Comparison of ENCODE assay signal across 10 mouse cellular contexts in the genomic region with DNA sequence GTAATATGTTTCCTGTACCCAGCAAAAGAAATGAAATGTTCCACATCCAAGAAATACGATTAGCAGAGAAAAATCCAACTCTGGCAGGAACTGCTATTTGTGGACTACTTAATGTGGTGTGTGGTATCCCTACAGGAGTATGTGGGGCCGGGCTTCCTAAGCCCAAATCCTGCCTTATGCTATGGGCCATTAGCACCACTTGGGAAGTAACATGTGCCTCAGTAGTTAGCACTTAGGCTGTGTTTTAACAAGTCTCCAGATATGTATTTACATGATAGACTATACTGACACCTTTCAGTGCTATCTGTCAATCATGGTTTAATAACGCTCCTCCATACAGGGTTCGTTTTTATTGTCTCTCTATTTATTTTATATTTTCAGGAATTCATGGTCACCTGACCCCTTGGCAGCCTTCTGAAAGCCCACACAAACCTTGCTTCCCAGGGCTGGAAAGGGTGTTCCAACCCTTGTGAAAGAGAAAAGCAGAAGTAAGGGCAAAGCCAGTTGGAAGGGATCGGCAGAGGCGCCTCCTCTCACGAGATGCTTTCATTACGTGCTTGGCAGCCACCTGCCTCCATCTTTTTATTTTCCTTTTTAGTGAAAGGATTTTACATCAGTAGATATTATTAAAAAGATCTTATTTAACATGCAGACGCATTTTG.
DNase-seq lines count a peak whose midpoint lies in the region; ATAC-seq and TF ChIP-seq lines count a peak whose summit lies in the region.
"Had no signal": no experiment of that assay in that cellular context is flagged by ENCODE, and none has a peak within 500 bp of the region (broad histone marks: within the 10 kb centered on the region; RNA-seq: fewer than 3 reads in every experiment).

No protein-coding gene starts in this region.

- 61% methylated on average over 9 of the region's 9 CpGs for WGBS in limb, embryonic 14.5 days

- no peak for TF ChIP-seq EP300 in MEL (IDR thresholded peaks at IDR 0.05; ENCODE audit: low read depth in 1 of 2, low read length in 2 of 2)

- TF ChIP-seq RAD21 in MEL (IDR thresholded peaks at IDR 0.05; ENCODE audit: low read depth, low read length) = no peak

- DNase-seq in layer of hippocampus, adult 2 months (ENCODE audit: low spot score in 2 of 2) = no peak
- no peak for DNase-seq in layer of hippocampus, adult 9-11 months
- DNase-seq in MEL (ENCODE audit: low read depth, low spot score) = peak; percentile 54
- DNase-seq in brain, embryonic 14.5 days (ENCODE audit: low read depth) = peak; percentile 80
- no peak for DNase-seq in limb, embryonic 14.5 days (ENCODE audit: low spot score)
- no peak for DNase-seq in right cerebral cortex, adult 18-20 months
- DNase-seq in thymus, postnatal 0 days (ENCODE audit: low spot score) = no peak
- DNase-seq: kidney, adult 18-20 months; lung, embryonic 14.5 days; thymus, postnatal 36 days had no signal

- no peak for TF ChIP-seq CTCF in layer of hippocampus, adult 2 months (conservative IDR thresholded peaks at IDR 0.05)
- TF ChIP-seq CTCF in MEL (IDR thresholded peaks at IDR 0.05 in 2 of 3, conservative IDR thresholded peaks at IDR 0.05 in 1 of 3; ENCODE audit: control insufficient read depth in 1 of 3, insufficient read depth in 1 of 3, low read depth in 2 of 3, low read length in 3 of 3, poor library complexity in 1 of 3, severe bottlenecking in 1 of 3) = no peak
- TF ChIP-seq CTCF in brain, embryonic 14.5 days (IDR thresholded peaks at IDR 0.05; ENCODE audit: borderline replicate concordance, extremely low read depth, insufficient read depth, insufficient read length) = no peak

- peaks cover 15 to 40% of the 10 kb centered on the region in 2 experiments for H3K36me3 ChIP-seq in MEL (ENCODE audit: control insufficient read depth in 1 of 2, insufficient read depth in 2 of 2, low read length in 2 of 2)
- H3K36me3 ChIP-seq in limb, embryonic 14.5 days (ENCODE audit: control insufficient read depth, insufficient read depth, low read length) = peaks cover 5% of the 10 kb centered on the region; the same call in 1 of the 2 replicates

- H3K4me2 ChIP-seq in limb, embryonic 14.5 days (replicated peaks; ENCODE audit: low read depth, low read length, severe bottlenecking) = no peak overlapping the region
- H3K4me2 ChIP-seq: lung, embryonic 14.5 days had no signal

- H3K9me3 ChIP-seq in MEL (replicated peaks; ENCODE audit: insufficient read depth, low read length) = no peaks in the 10 kb centered on the region
- no peaks in the 10 kb centered on the region for H3K9me3 ChIP-seq in limb, embryonic 14.5 days (ENCODE audit: control insufficient read depth, low read length)

- peaks cover 34% of the 10 kb centered on the region for H3K79me2 ChIP-seq in MEL (ENCODE audit: control insufficient read depth, insufficient read depth, low read length, poor library complexity)

- peak overlapping the region; percentile 42 for H3K4me3 ChIP-seq in layer of hippocampus, adult 2 months
- H3K4me3 ChIP-seq in MEL (ENCODE audit: control insufficient read depth in 1 of 2, insufficient read depth in 1 of 2, low read depth in 2 of 2, low read length in 2 of 2) = no peak overlapping the region; a peak in 1 of 4 replicates
- no peak overlapping the region for H3K4me3 ChIP-seq in limb, embryonic 14.5 days (replicated peaks; ENCODE audit: low read length)

- peak overlapping the region; percentile 93 for H3K27ac ChIP-seq in layer of hippocampus, adult 2 months
- H3K27ac ChIP-seq in MEL (ENCODE audit: control insufficient read depth, low read depth, low read length) = no peak overlapping the region
- no peak overlapping the region for H3K27ac ChIP-seq in limb, embryonic 14.5 days (replicated peaks; ENCODE audit: low read depth, low read length)

- peak; percentile 40; the same call in 1 of the 2 replicates for ATAC-seq in limb, embryonic 14.5 days (ENCODE audit: low FRiP score, low read depth)

- no peak overlapping the region for H3K9ac ChIP-seq in MEL (ENCODE audit: control insufficient read depth, low read depth, low read length, poor library complexity, severe bottlenecking)
- H3K9ac ChIP-seq in limb, embryonic 14.5 days (ENCODE audit: low read depth, low read length, severe bottlenecking) = no peak overlapping the region
- H3K9ac ChIP-seq: lung, embryonic 14.5 days had no signal

- H3K4me1 ChIP-seq in MEL (ENCODE audit: control insufficient read depth in 1 of 2, insufficient read depth in 2 of 2, low read length in 2 of 2) = peaks cover 18 to 19% of the 10 kb centered on the region in 2 experiments
- H3K4me1 ChIP-seq in limb, embryonic 14.5 days (ENCODE audit: control insufficient read depth, insufficient read depth, low read length) = peaks cover 12% of the 10 kb centered on the region

- no peaks in the 10 kb centered on the region for H3K27me3 ChIP-seq in MEL (ENCODE audit: control insufficient read depth in 1 of 2, insufficient read depth in 2 of 2, low read length in 2 of 2)
- H3K27me3 ChIP-seq in limb, embryonic 14.5 days (ENCODE audit: control insufficient read depth, insufficient read depth, low read length) = no peaks in the 10 kb centered on the region

- 0 out of 4 replicates have a peak, but pooled peaks of 1 of the 2 experiments have one; percentile 1 for TF ChIP-seq POLR2A in MEL (IDR thresholded peaks at IDR 0.05; ENCODE audit: control insufficient read depth in 1 of 2, insufficient read depth in 1 of 2, low read depth in 1 of 2, low read length in 2 of 2, poor library complexity in 1 of 2)
- TF ChIP-seq POLR2A in brain, embryonic 14.5 days (IDR thresholded peaks at IDR 0.05; ENCODE audit: borderline replicate concordance, extremely low read depth, insufficient read depth, insufficient read length, poor library complexity, severe bottlenecking) = no peak
- no peak for TF ChIP-seq POLR2A in limb, embryonic 14.5 days (IDR thresholded peaks at IDR 0.05; ENCODE audit: borderline replicate concordance, extremely low read depth, insufficient read depth, insufficient read length)

TF ChIP-seq in MEL, 35 proteins besides CTCF, POLR2A, EP300 and RAD21:
- TF ChIP-seq USF1 (IDR thresholded peaks at IDR 0.05; ENCODE audit: low read depth, low read length) = peak; percentile 48
- no peak for TF ChIP-seq ZC3H11A (IDR thresholded peaks at IDR 0.05; ENCODE audit: low read depth, low read length)
- TF ChIP-seq USF2 (IDR thresholded peaks at IDR 0.05; ENCODE audit: borderline replicate concordance in 1 of 2, insufficient read depth in 1 of 2, low read depth in 1 of 2, low read length in 2 of 2) = no peak
TF ChIP-seq in MEL: peak in this region for 1.

Comparison
In these comparisons a context has a peak if more than half of its experiments do, and no peak if none do; other contexts are left out.
1. DNase-seq: peak in MEL (single experiment) and brain, embryonic 14.5 days (single experiment); none in layer of hippocampus, adult 2 months (0 of 2), layer of hippocampus, adult 9-11 months (single experiment), limb, embryonic 14.5 days (single experiment), right cerebral cortex, adult 18-20 months (single experiment) and thymus, postnatal 0 days (single experiment).